Mouse (Mus musculus): ENCODE results near the gene Pank4. TPM values are rescaled to one million over a fixed set of nuclear protein-coding genes. Genes with fewer than 3 reads are reported as not detected.
A peak's percentile ranks its signal among the peaks of the same experiment; 100 is the strongest.

Gene Pank4
- polyA plus RNA-seq, 1 experiment: 16.7 TPM

DNA sequence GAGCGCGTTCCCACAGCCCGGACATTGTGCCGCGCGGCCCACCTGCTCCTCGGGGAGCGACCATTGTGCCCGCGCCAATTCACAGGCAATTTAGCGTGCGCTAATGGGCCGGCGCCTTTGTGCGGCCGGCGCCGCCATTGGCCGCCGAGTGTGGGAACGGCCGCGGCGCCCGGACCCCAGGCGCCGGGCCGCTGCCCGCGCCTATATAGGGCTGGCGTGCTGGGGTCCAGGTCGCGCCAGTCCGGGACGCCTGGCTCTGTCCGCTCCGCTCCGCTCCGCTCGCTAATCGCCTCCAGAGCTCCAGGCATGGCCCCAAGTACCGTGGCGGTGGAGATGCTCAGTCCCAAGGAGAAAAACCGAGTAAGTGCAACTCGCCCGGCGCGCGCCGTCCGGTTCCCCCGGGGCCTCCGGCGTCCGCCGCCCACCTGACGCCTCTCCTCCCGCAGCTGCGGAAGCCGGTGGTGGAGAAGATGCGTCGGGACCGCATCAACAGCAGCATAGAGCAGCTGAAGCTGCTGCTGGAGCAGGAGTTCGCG is 3.2 kb upstream of the Pank4 start, which contains the start of gene Hes5:
Hes5 (plus strand) TSS at position 234 of the 536 bp plus-strand sequence.
- no peak within 1 kb of the TSS for H3K27ac ChIP-seq (ENCODE audit: control insufficient read depth, insufficient read depth, low read depth, low read length)
- TF ChIP-seq CTCF (IDR thresholded peaks at IDR 0.05; ENCODE audit: control insufficient read depth, insufficient read depth, insufficient replicate concordance, low read depth, low read length) (no peak), POLR2A (IDR thresholded peaks at IDR 0.05; ENCODE audit: control insufficient read depth, low read depth, low read length) (no peak)
- H3K4me1 ChIP-seq (ENCODE audit: control insufficient read depth, insufficient read depth, low read length): peaks cover 41% of the 10 kb centered on the region
- H3K4me3 ChIP-seq (ENCODE audit: control insufficient read depth, low read depth, low read length): peak within 1 kb of the TSS; percentile 74
- no peaks in the 10 kb centered on the region for H3K36me3 ChIP-seq (ENCODE audit: control insufficient read depth, insufficient read depth, low read length)
- H3K27me3 ChIP-seq (ENCODE audit: control insufficient read depth, insufficient read depth, low read length): 0 out of 2 replicates have a peak, but pooled peaks cover 2% of the 10 kb centered on the region

- H3K4me3 ChIP-seq (ENCODE audit: control insufficient read depth, low read depth, low read length): peak overlapping the region; percentile 74
- no peak for TF ChIP-seq POLR2A (IDR thresholded peaks at IDR 0.05; ENCODE audit: control insufficient read depth, low read depth, low read length)
- no peaks in the 10 kb centered on the region for H3K36me3 ChIP-seq (ENCODE audit: control insufficient read depth, insufficient read depth, low read length)
- H3K27me3 ChIP-seq (ENCODE audit: control insufficient read depth, insufficient read depth, low read length): 0 out of 2 replicates have a peak, but pooled peaks cover 2% of the 10 kb centered on the region
- H3K4me1 ChIP-seq (ENCODE audit: control insufficient read depth, insufficient read depth, low read length): peaks cover 41% of the 10 kb centered on the region
- no peak overlapping the region for H3K27ac ChIP-seq (ENCODE audit: control insufficient read depth, insufficient read depth, low read depth, low read length)
Observed at GRCm38 (mm10) chr4:154961226-154961738, 2.6 kb upstream of the Pank4 start.

DNA sequence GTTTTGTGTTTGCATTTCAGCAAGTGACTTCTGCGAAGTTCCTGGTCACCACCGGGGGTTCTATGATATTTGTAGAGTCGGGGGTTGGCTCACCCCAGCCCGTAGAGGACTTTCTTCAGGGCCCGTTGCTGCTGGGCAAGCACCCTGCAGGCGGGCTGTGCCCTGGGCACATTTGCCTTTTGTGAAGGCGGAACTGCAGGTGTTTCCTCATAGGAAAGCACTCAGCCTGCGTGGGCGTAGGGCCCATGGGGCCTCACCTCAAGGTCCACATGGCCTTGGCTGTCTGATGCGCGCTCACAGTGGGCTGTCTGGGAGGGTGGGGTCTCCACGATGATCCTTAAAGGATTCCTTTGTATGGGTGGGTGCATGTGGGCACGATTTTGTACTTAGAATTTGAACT is 2.0 kb upstream of the Pank4 start:
- peak overlapping the region; percentile 74 for H3K4me3 ChIP-seq (ENCODE audit: control insufficient read depth, low read depth, low read length)
- H3K27me3 ChIP-seq (ENCODE audit: control insufficient read depth, insufficient read depth, low read length): 0 out of 2 replicates have a peak, but pooled peaks cover 2% of the 10 kb centered on the region
- peaks cover 41% of the 10 kb centered on the region for H3K4me1 ChIP-seq (ENCODE audit: control insufficient read depth, insufficient read depth, low read length)

DNA sequence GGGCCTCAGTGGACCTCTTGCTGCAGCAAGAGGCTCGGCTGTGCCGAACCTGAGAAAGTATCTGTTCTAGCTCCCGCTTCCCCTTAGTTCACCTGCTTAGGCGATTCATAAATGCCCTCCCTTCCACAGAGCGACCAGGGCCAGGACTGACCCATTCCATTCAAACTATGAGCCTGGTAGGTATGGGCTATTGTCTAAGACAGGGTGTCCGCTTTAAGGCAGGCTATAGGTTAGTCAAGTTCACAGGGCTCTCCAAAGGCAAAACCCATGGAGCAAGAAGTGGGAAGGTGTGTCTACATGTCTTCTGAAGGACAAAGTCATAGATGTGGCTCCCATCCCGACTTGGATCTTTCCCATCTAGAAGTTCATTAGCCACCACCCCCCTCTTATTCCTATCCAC is 1.2 kb upstream of the Pank4 start:
- H3K4me3 ChIP-seq (ENCODE audit: control insufficient read depth, low read depth, low read length): peak overlapping the region; percentile 94; the same call in 1 of the 2 replicates
- no peaks in the 10 kb centered on the region for H3K36me3 ChIP-seq (ENCODE audit: control insufficient read depth, insufficient read depth, low read length)
- peaks cover 41% of the 10 kb centered on the region for H3K4me1 ChIP-seq (ENCODE audit: control insufficient read depth, insufficient read depth, low read length)
- no peak overlapping the region for H3K27ac ChIP-seq (ENCODE audit: control insufficient read depth, insufficient read depth, low read depth, low read length)
- H3K27me3 ChIP-seq (ENCODE audit: control insufficient read depth, insufficient read depth, low read length): 0 out of 2 replicates have a peak, but pooled peaks cover 2% of the 10 kb centered on the region
- TF ChIP-seq CTCF (IDR thresholded peaks at IDR 0.05; ENCODE audit: control insufficient read depth, insufficient read depth, insufficient replicate concordance, low read depth, low read length) (no peak), POLR2A (IDR thresholded peaks at IDR 0.05; ENCODE audit: control insufficient read depth, low read depth, low read length) (no peak)

More for the DNA sequence above, 2.0 kb upstream of the Pank4 start:
- TF ChIP-seq CTCF (IDR thresholded peaks at IDR 0.05; ENCODE audit: control insufficient read depth, insufficient read depth, insufficient replicate concordance, low read depth, low read length) (no peak), POLR2A (IDR thresholded peaks at IDR 0.05; ENCODE audit: control insufficient read depth, low read depth, low read length) (0 out of 2 replicates have a peak, but pooled peaks have one; percentile 19)
- Histone ChIP-seq H3K27ac (ENCODE audit: control insufficient read depth, insufficient read depth, low read depth, low read length) (no peak overlapping the region), H3K36me3 (ENCODE audit: control insufficient read depth, insufficient read depth, low read length) (no peaks in the 10 kb centered on the region)

DNA sequence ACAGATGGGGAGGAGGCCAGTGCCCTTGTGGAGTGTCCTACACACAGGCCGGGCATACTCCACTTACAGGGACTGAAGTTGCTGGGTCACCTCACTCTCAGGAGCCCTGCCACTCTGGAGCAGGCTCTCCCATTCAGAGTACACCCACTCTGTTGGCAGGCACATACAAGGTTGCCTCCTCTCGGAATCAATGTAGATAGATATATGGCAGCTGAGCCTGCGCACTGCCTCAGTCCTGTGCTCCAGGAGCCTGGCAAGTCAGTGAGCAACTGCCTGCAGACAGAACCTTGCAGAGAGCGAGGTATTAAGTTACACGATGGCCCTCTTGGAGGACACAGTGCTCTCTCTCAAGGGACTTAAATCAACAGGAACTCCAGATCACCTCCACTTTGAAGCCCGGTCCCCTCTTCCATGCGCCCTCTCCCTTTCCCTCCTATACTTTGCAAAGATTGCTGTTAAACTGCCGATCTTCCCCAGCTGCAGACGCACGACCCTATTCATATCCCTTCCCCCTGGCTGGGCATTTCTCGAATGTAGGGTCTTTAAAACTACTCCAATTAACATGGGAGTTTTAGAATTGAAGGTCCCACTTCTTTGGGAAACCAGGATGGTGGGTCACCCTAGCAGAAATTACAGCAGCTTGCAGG is 610 bp upstream of the Pank4 start:
- Histone ChIP-seq H3K27ac (ENCODE audit: control insufficient read depth, insufficient read depth, low read depth, low read length) (no peak overlapping the region), H3K27me3 (ENCODE audit: control insufficient read depth, insufficient read depth, low read length) (0 out of 2 replicates have a peak, but pooled peaks cover 2% of the 10 kb centered on the region), H3K36me3 (ENCODE audit: control insufficient read depth, insufficient read depth, low read length) (no peaks in the 10 kb centered on the region), H3K4me1 (ENCODE audit: control insufficient read depth, insufficient read depth, low read length) (peaks cover 36% of the 10 kb centered on the region), H3K4me3 (ENCODE audit: control insufficient read depth, low read depth, low read length) (peak overlapping the region; percentile 94)
- TF ChIP-seq CTCF (IDR thresholded peaks at IDR 0.05; ENCODE audit: control insufficient read depth, insufficient read depth, insufficient replicate concordance, low read depth, low read length) (no peak), POLR2A (IDR thresholded peaks at IDR 0.05; ENCODE audit: control insufficient read depth, low read depth, low read length) (no peak)

- H3K4me3 ChIP-seq (ENCODE audit: control insufficient read depth, low read depth, low read length): peak overlapping the region; percentile 94
- no peaks in the 10 kb centered on the region for H3K36me3 ChIP-seq (ENCODE audit: control insufficient read depth, insufficient read depth, low read length)
- 0 out of 2 replicates have a peak, but pooled peaks cover 2% of the 10 kb centered on the region for H3K27me3 ChIP-seq (ENCODE audit: control insufficient read depth, insufficient read depth, low read length)
- H3K4me1 ChIP-seq (ENCODE audit: control insufficient read depth, insufficient read depth, low read length): peaks cover 36% of the 10 kb centered on the region
- peak overlapping the region; percentile 89 for H3K27ac ChIP-seq (ENCODE audit: control insufficient read depth, insufficient read depth, low read depth, low read length)
- TF ChIP-seq CTCF (IDR thresholded peaks at IDR 0.05; ENCODE audit: control insufficient read depth, insufficient read depth, insufficient replicate concordance, low read depth, low read length) (no peak), POLR2A (IDR thresholded peaks at IDR 0.05; ENCODE audit: control insufficient read depth, low read depth, low read length) (no peak)
Observed at GRCm38 (mm10) chr4:154964581-154965235, 785 bp downstream of the Pank4 start.

GRCm38 (mm10) chr4:154965856-154966255 is 1.9 kb downstream of the Pank4 start:
- Histone ChIP-seq H3K4me3 (ENCODE audit: control insufficient read depth, low read depth, low read length) (no peak overlapping the region), H3K27me3 (ENCODE audit: control insufficient read depth, insufficient read depth, low read length) (0 out of 2 replicates have a peak, but pooled peaks cover 2% of the 10 kb centered on the region), H3K27ac (ENCODE audit: control insufficient read depth, insufficient read depth, low read depth, low read length) (no peak overlapping the region), H3K4me1 (ENCODE audit: control insufficient read depth, insufficient read depth, low read length) (peaks cover 26% of the 10 kb centered on the region), H3K36me3 (ENCODE audit: control insufficient read depth, insufficient read depth, low read length) (no peaks in the 10 kb centered on the region; the same call in 1 of the 2 replicates)
- TF ChIP-seq CTCF (IDR thresholded peaks at IDR 0.05; ENCODE audit: control insufficient read depth, insufficient read depth, insufficient replicate concordance, low read depth, low read length) (no peak), POLR2A (IDR thresholded peaks at IDR 0.05; ENCODE audit: control insufficient read depth, low read depth, low read length) (no peak)
